Mouse (Mus musculus) layer of hippocampus, adult 9-11 months (tissue): ENCODE data around the gene Ctcfl.
A peak's percentile ranks its signal among the peaks of the same experiment; 100 is the strongest.

ENCODE experiments used
- DNase-seq: peaks from one replicate; pipeline ENCODE4 v3.0.0; 2022

The Ctcfl gene

DNA sequence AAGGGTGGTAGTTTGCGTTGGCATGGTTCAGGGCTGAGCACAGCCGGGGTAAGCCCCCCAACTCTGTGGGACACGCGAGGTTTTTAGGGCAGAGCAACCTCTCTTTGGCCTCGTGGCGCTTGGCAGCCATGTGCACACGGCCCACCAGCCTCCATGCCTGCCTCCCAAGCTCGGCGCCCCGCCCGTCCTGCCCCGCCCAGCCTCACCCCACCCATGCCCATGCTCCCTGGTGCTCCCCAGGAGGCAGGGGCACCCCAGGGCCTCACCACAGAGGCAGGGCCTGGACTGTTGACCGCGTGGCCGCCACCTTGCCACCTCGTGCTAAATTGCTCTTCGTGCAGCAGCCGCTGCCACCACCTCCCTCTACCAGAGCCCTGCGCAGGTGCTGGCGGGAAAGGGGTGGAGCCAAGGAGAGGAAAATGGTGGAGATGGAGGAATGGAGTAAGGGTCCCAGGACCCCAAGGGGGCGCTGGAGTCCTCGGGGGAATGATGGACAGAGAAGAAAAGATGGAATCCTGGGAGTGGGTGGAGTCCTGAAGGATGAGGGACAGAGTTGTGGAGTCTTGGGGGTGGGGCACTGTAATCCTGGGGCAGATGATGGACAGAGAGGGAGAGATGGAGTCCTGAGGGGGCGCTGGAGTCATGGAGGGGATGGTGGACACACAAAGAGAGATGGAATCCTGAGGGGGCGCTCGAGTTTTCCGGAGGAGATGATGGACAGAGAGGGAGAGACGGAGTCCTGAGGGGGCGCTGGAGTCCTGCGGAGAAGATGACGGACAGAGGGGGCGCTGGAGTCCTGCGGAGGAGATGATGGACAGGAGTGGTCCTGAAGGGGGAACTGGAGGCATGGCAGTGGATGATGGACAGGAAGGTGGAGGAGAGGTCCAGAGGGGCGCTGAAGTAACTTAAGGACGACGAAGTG, at the start of gene Ctcfl:
Gene Ctcfl (minus strand): TSS at position 503 of the 922 bp plus-strand sequence.
- no peak for DNase-seq

DNA sequence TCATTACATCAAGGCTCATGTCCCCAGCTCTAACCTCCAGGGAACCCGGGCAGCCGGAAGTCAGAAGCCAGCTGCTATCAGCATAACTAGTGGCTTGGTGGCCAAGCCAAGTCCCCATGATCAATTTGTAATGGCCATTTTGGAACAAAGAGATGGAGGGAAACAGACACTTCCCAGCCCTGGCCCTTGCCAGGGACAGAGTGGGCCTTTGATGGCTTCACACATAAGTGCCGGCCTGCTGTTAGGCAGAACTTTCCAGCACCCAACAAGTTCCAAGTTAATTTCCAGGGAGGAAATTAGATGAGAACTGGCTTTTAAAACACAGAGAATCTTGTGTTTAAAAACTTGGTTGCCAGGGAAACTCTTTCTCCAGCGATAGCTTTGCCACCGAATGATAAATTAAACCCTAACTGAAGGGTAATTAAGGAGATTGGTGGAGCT, 49.1 kb upstream of the Ctcfl start:
- DNase-seq, result no peak

DNA sequence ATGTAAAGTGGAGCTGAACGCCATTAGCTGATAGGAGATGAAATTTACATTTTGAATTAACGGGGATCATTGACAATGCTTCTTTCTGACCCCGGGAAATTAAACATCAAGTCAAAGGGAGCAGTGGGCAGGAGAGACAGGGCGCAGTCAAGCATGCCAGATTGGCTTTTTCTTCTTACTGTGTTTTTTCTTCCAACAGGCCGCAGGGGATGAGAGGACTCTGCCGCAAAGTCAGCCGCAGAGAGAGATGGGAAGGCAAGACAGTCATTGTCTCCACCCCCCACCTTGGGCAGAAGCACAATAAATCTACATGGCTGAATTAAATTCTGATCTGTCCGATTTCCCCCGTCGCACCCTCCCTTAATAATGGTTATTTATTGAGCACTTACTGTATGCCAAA, 46.0 kb upstream of the Ctcfl start:
- DNase-seq, result no peak

DNA sequence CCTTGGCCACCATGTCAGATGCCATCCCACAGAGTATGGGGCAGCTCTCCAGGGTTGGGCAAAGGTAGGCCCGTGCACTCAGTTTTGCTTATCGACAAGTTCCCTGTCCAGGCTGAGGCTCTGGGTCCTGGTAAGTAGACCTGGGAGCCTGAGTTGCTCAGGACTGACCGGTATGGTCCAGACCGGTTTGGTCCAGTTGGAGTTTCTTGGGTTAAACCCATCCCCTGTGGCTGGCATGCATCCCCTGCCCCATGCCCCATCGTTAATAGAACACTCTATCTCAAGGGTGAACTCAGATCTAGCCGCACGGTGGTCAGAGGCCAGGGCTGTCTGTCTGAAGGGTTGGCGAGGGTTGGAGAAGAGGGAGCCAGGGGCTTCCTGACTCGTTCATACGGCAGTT, 45.6 kb upstream of the Ctcfl start:
- no peak for DNase-seq

GRCm38 (mm10) chr2:173164358-173164757, 45.0 kb upstream of the Ctcfl start:
- no peak for DNase-seq

DNA sequence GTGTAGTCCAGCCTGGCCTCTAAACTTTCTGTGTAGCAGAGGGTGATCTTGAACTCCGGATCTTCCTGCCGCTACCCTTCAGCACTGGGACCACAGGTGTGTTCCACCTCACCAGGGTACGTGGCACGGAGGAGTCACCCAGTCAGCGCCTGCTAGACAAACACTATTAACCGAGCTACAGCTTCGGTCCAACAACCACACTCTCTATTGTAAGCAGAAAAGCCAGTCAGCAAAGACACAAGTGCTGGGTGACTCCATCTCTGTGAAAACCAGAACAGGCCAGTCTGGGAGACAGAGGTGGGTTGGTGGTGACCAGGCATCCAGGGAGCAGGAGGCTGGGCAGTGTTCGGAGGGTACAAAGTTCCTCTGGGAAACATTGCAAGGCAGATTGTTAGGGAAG, 44.1 kb upstream of the Ctcfl start:
- no peak for DNase-seq

GRCm38 (mm10) chr2:173159354-173160311, 40.3 kb upstream of the Ctcfl start:
- no peak for DNase-seq

- no peak for DNase-seq
Measured at GRCm38 (mm10) chr2:173158390-173159055, 39.2 kb upstream of the Ctcfl start.

DNA sequence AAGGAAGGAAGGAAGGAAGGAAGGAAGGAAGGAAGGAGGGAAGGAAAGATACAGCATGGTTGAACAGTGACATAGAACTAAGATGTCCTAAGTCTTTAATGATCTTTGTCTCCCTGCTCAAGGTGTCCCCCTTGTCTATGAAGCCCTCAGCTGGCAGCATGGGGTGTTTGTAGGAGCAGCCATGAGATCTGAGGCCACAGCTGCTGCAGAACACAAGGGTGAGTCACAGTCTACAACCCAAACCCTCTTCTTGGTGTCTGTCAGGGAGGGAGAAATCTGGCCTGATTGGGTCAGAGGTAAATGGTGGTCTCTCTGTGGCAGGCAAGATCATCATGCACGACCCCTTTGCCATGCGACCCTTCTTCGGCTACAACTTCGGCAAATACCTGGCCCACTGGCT, 38.5 kb upstream of the Ctcfl start:
- no peak for DNase-seq

- no peak for DNase-seq
Measured at GRCm38 (mm10) chr2:173157376-173157775, 38.1 kb upstream of the Ctcfl start.

DNA sequence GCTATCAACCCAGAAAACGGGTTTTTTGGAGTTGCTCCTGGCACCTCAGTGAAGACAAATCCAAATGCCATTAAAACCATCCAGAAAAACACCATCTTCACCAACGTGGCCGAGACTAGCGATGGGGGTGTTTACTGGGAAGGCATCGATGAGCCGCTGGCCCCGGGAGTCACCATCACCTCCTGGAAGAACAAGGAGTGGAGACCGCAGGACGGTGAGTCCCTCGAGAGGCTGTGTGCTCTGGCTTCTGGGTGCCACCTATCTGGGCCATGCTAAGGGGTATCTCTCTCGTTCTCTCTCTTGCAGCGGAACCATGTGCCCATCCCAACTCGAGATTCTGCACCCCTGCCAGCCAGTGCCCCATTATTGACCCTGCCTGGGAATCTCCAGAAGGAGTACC, 37.6 kb upstream of the Ctcfl start:
- DNase-seq, result no peak

DNA sequence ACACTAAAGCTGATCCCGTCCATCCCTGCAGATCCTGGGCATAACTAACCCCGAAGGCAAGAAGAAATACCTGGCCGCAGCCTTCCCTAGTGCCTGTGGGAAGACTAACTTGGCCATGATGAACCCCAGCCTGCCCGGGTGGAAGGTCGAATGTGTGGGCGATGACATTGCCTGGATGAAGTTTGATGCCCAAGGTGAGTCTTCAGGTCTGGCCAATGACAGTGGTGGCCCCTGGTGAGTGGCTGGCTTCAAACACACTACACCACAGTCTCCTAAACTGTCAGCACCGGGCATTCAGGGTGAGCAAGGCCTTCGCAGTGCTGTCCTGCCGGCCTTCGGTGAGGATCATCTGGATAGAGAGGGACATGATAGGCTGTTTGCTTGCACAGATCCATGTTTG, 36.6 kb upstream of the Ctcfl start:
- no peak for DNase-seq

GRCm38 (mm10) chr2:173154962-173155361, 35.6 kb upstream of the Ctcfl start:
- DNase-seq, result no peak

- DNase-seq, result no peak
Measured at GRCm38 (mm10) chr2:173154513-173154912, 35.2 kb upstream of the Ctcfl start.

GRCm38 (mm10) chr2:173153266-173153665, 33.9 kb upstream of the Ctcfl start:
- DNase-seq, result no peak

DNA sequence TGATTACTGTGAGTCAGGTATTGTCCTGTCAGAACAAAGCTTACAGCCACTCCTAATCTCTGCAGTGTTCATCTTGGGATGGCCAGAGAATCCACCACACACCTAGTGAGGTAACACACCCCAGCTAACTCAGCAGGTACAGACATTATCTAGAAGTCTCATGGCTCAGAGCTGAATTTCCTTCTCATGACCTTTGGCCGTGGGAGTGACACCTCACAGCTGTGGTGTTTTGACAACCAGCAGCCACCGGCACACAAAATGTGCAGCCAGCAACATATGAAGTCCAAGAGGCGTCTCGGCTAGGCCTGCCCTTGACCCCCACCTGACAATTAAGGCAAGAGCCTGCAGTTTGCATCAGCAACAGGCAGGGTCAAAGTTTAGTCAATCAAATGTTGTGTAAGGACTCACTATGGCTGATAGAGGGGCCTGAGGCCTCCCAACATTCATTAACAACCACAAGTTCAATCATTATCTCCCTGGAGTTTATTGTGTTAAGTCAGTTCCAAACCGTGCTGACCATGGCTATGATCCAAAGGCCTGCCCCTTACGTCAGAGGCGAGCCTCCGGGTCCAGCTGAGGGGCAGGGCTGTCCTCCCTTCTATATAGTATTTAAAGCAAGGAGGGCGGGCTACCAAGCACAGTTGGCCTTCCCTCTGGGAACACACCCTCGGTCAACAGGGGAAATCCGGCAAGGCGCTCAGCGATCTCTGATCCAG, 33.3 kb upstream of the Ctcfl start, which contains the start of gene Pck1:
Gene Pck1 (plus strand): TSS at position 613 of the 716 bp plus-strand sequence.
- no peak for DNase-seq

DNA sequence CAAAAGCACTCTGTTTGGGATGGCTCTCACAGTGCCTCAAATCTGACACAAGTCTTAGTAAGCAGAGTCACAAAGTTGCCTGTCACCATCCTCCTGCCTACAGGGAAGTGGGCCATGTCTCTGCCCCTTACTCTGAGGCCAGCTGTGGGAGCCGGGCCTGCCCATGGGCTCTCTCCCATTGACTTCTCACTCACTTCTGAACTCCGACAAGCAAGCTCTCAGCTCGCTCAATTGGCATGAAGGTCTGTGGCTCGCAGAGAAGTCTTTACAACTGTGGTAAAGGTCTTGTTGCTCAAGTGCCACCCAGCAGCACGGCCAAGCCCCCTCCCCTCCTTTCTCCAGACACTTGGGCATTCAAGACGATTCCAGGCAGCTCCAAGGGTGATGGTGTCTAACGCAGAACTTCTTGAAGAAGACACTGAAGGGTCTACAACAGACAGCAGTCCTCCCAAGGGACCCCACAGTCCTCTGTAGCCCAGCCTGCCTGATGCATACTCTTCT, 32.5 kb upstream of the Ctcfl start:
- no peak for DNase-seq

DNA sequence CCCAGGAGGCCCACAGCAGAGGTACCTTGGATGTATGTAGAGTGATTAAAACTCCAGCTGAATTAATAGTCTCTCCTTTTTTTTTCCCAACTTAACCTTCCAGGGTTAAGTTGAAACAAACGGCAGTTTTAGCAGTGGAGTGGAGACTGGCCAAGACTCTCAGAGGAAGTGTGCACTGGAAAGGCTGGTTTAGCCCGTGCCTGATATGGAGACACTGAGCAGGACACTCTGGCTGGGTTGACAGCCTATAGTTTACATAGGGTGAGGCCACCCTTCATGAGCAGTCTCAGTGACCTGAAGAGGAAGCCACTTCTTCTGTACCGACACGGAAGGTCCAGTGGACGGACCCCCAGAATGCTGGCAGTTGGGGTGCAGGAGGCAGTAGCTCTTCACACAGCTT, 32.0 kb upstream of the Ctcfl start:
- DNase-seq, result no peak

DNA sequence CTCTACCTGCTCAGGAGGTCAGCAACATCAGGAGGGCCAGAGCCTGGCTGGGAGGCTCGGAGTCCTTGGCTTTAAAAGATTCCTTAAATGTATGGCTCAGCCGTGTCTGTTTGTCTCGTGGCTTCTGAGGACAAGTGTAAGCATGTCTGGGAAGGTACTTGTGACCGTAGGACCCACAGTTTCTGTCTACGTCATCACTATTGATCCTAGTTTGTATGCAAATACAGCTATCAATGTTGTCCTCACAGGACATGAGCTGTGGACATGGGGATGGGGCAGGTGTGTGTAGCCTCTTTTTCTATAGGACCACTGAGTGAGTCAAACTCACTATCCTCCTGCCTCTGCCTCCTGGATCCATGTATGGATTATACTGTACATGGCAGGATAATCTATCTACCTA, 28.7 kb upstream of the Ctcfl start:
- no peak for DNase-seq

GRCm38 (mm10) chr2:173146728-173147127, 27.4 kb upstream of the Ctcfl start:
- no peak for DNase-seq

- DNase-seq, result no peak
Measured at GRCm38 (mm10) chr2:173145808-173146207, 26.5 kb upstream of the Ctcfl start.

- peak; percentile 17 for DNase-seq
Measured at GRCm38 (mm10) chr2:173143611-173144010, 24.3 kb upstream of the Ctcfl start.
